In genomic region chr11:33873071-33873781, GRCm38 (mm10) we compare ENCODE assay signal across 8 mouse cellular contexts.
A peak's percentile ranks its signal among the peaks of the same experiment; 100 is the strongest.
DNase-seq lines count a peak whose midpoint lies in the region; ATAC-seq and TF ChIP-seq lines count a peak whose summit lies in the region.

No protein-coding gene starts in this region.

- no peaks in the 10 kb centered on the region for H3K36me3 ChIP-seq in midbrain, embryonic 14.5 days (ENCODE audit: control insufficient read depth, insufficient read depth, low read length)
- no peaks in the 10 kb centered on the region for H3K36me3 ChIP-seq in midbrain, embryonic 15.5 days (replicated peaks)
- no peaks in the 10 kb centered on the region for H3K36me3 ChIP-seq in kidney, postnatal 0 days (ENCODE audit: insufficient read depth, low read length)

- H3K9me3 ChIP-seq in midbrain, embryonic 14.5 days (ENCODE audit: control insufficient read depth, low read length): no peaks in the 10 kb centered on the region
- no peaks in the 10 kb centered on the region for H3K9me3 ChIP-seq in midbrain, embryonic 15.5 days
- no peaks in the 10 kb centered on the region for H3K9me3 ChIP-seq in kidney, postnatal 0 days (replicated peaks; ENCODE audit: low read length)

- 76% methylated on average over 10 of the region's 10 CpGs for WGBS in midbrain, embryonic 14.5 days
- WGBS in midbrain, embryonic 15.5 days: 71% methylated on average over 10 of the region's 10 CpGs
- WGBS in kidney, postnatal 0 days: 65% methylated on average over 10 of the region's 10 CpGs

- DNase-seq in midbrain, embryonic 14.5 days: peak; percentile 42
- peak; percentile 36 for DNase-seq in kidney, postnatal 0 days (ENCODE audit: low spot score)
- DNase-seq in lung, postnatal 36 days: peak; percentile 76
- no peak for DNase-seq in right cerebral cortex, postnatal 25 days
- DNase-seq in cerebellum, adult 9-10 months: no peak
- DNase-seq in cerebellum, adult 8-10 months: no peak

- H3K4me3 ChIP-seq in midbrain, embryonic 14.5 days (replicated peaks; ENCODE audit: low read depth, low read length): no peak overlapping the region
- no peak overlapping the region for H3K4me3 ChIP-seq in midbrain, embryonic 15.5 days
- H3K4me3 ChIP-seq in kidney, postnatal 0 days (replicated peaks; ENCODE audit: low read depth, low read length): no peak overlapping the region

- no peak overlapping the region for H3K27ac ChIP-seq in midbrain, embryonic 14.5 days (replicated peaks; ENCODE audit: low read depth, low read length)
- no peak overlapping the region for H3K27ac ChIP-seq in midbrain, embryonic 15.5 days
- no peak overlapping the region for H3K27ac ChIP-seq in kidney, postnatal 0 days

- ATAC-seq in midbrain, embryonic 14.5 days (ENCODE audit: low FRiP score, low TSS enrichment): no peak
- no peak for ATAC-seq in midbrain, embryonic 15.5 days (replicated peaks)
- peak; percentile 62 for ATAC-seq in erythroblast, adult 5-6 weeks (replicated peaks; ENCODE audit: low FRiP score, poor library complexity, severe bottlenecking)
- ATAC-seq in kidney, postnatal 0 days (replicated peaks; ENCODE audit: low FRiP score, low read depth): no peak

- TF ChIP-seq CTCF in kidney, postnatal 0 days (IDR thresholded peaks at IDR 0.05; ENCODE audit: low read depth): no peak

- H3K27me3 ChIP-seq in midbrain, embryonic 14.5 days (ENCODE audit: control insufficient read depth, insufficient read depth, low read length): no peaks in the 10 kb centered on the region
- H3K27me3 ChIP-seq in midbrain, embryonic 15.5 days (replicated peaks): no peaks in the 10 kb centered on the region
- H3K27me3 ChIP-seq in kidney, postnatal 0 days (ENCODE audit: insufficient read depth, low read length): no peaks in the 10 kb centered on the region

- no peaks in the 10 kb centered on the region for H3K4me1 ChIP-seq in midbrain, embryonic 14.5 days (ENCODE audit: control insufficient read depth, insufficient read depth, low read length)
- H3K4me1 ChIP-seq in midbrain, embryonic 15.5 days: no peaks in the 10 kb centered on the region
- H3K4me1 ChIP-seq in kidney, postnatal 0 days (replicated peaks; ENCODE audit: insufficient read depth, low read length): no peaks in the 10 kb centered on the region

- H3K4me2 ChIP-seq in midbrain, embryonic 14.5 days (ENCODE audit: low read length): no peak overlapping the region
- H3K4me2 ChIP-seq in midbrain, embryonic 15.5 days: no peak overlapping the region
- no peak overlapping the region for H3K4me2 ChIP-seq in kidney, postnatal 0 days (ENCODE audit: low read length)

- H3K9ac ChIP-seq in midbrain, embryonic 14.5 days (replicated peaks; ENCODE audit: low read length): no peak overlapping the region
- no peak overlapping the region for H3K9ac ChIP-seq in midbrain, embryonic 15.5 days
- H3K9ac ChIP-seq in kidney, postnatal 0 days (ENCODE audit: low read depth, low read length): no peak overlapping the region

Comparison
In these comparisons a context has a peak if more than half of its experiments do, and no peak if none do; other contexts are left out.
1. DNase-seq: peak in midbrain, embryonic 14.5 days (single experiment), kidney, postnatal 0 days (single experiment) and lung, postnatal 36 days (single experiment); none in right cerebral cortex, postnatal 25 days (single experiment), cerebellum, adult 9-10 months (single experiment) and cerebellum, adult 8-10 months (single experiment).